Mouse (Mus musculus) heart, embryonic 15.5 days (tissue): ENCODE measurements around the gene Clasrp. TPM values are rescaled to one million over a fixed set of nuclear protein-coding genes. Genes with fewer than 3 reads are reported as not detected.

Source experiments
- ATAC-seq: fragments of 200-750 bp; cut with Nextera tagmentation; replicated peaks from 2 replicates; pipeline ENCODE4 v1.8.0; 2017; ENCODE audit warnings: low read depth, moderate TSS enrichment; ENCODE audit not compliant: insufficient number of reproducible peaks, insufficient read depth, low FRiP score
- H3K27ac ChIP-seq: fragments of 300-500 bp; sonication (generic); 2 replicates; pipeline ENCODE4 v1.5.1; 2015; ENCODE audit warnings: mild to moderate bottlenecking, inconsistent platforms
- H3K27me3 ChIP-seq: fragments of 300-500 bp; sonication (generic); 2 replicates; pipeline ENCODE4 v1.6.1; 2015; ENCODE audit warnings: inconsistent platforms
- H3K36me3 ChIP-seq: fragments of 300-500 bp; sonication (generic); 2 replicates; pipeline ENCODE4 v1.6.1; 2015; ENCODE audit warnings: mild to moderate bottlenecking, inconsistent platforms
- H3K4me1 ChIP-seq: fragments of 300-500 bp; sonication (generic); replicated peaks from 2 replicates; pipeline ENCODE4 v1.6.1; 2015; ENCODE audit warnings: inconsistent platforms
- H3K4me2 ChIP-seq: fragments of 300-500 bp; sonication (generic); 2 replicates; pipeline ENCODE4 v1.6.1; 2015; ENCODE audit warnings: inconsistent platforms, mild to moderate bottlenecking, moderate library complexity
- H3K4me3 ChIP-seq: fragments of 300-500 bp; sonication (generic); 2 replicates; pipeline ENCODE4 v1.5.1; 2015; ENCODE audit warnings: mild to moderate bottlenecking, inconsistent platforms
- H3K9ac ChIP-seq: fragments of 300-500 bp; sonication (generic); 2 replicates; pipeline ENCODE4 v1.6.1; 2015; ENCODE audit warnings: mild to moderate bottlenecking, inconsistent platforms
- H3K9me3 ChIP-seq: fragments of 300-500 bp; sonication (generic); replicated peaks from 2 replicates; pipeline ENCODE4 v1.6.1; 2016; ENCODE audit warnings: inconsistent platforms
- WGBS: fragments of 180-500 bp; shearing (Covaris S2); methylation state at CpG from one replicate; pipeline ENCODE4 v1.1.7; 2015; ENCODE audit warnings: mixed read lengths; 5-methylcytosine and 5-hydroxymethylcytosine counted together
- polyA plus RNA-seq: library from polyadenylated mRNA; unstranded; fragments of >200 nt; fragmentation: Nextera tagmentation; extraction: Ambion mirVana; gene quantifications from 2 replicates; pipeline ENCODE4 v1.2.1, GENCODE M21; 2015

Gene Clasrp
- polyA plus RNA-seq, 1 experiment from 2014 or later, result 28.5 TPM

DNA sequence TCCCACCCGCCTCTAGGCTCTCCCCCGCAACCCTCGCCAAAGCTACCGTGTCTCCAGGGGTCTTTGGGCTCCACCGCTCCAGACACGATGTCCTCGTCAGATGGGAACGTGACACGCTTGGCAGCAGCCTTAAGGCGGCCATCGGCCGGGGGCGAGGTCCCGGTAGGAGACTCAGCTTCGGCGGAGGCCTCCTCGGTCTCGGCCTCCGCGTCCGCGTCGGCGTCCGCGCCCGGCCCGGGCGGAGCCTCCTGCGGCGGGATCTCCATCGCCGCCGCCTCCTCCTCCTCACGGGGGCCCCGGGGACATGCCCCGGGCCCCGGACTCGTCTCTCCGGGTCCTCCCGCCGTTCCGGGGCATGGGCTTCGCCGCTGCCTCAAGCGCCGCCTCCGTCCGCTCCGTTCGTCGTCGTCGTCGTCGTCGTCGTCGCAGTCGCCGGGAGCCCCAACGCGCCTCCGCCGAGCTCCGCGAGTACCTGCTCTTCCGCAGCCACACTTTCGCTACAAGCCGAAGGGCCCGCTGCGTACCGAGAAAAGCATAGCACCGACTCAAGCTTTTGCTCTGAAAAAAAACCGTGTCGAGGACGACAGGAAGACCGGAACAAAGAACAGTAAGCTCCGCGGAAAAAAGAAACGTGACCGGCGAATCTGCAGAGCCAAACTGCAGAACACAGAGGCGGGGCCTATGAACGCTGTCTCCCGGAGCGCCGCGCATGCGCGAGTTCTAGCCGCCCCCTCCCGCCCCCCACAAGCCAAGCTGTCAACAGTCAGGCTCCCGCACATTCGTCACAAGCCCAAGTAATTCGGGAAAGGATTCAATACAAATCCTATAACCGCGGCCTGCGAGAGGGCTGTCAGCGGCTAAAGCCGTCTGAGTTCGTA is 42.3 kb downstream of the Clasrp start:
- peak; percentile 88 for ATAC-seq
- Histone ChIP-seq H3K27ac (peak overlapping the region; percentile 90), H3K4me3 (peak overlapping the region; percentile 80), H3K27me3 (no peaks in the 10 kb centered on the region), H3K4me1 (peaks cover 52% of the 10 kb centered on the region), H3K9me3 (no peaks in the 10 kb centered on the region; the same call in 1 of the 2 replicates), H3K36me3 (peaks cover 24% of the 10 kb centered on the region), H3K9ac (peak overlapping the region; percentile 84), H3K4me2 (peak overlapping the region; percentile 94)
- WGBS, result under 1% methylated on average over 102 of the region's 102 CpGs

DNA sequence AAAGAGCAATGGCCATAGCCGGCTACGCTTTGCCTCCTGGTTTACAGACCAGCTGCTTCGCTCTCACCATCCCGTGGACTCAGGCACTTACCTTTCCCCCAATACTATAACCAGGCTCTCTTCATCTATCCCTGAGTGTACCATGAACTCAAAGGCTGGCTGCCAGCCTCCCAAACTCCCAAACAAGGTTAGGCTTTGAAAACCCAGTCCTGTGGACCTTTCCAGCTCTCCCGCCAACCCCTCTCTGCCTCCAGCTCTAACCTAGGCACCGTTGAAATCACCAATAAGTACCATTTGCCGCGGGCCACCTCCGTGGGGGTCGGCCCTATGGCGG is 42.9 kb downstream of the Clasrp start:
- Histone ChIP-seq H3K9me3 (no peaks in the 10 kb centered on the region; the same call in 1 of the 2 replicates), H3K36me3 (peaks cover 19% of the 10 kb centered on the region), H3K4me2 (peak overlapping the region; percentile 94), H3K4me3 (peak overlapping the region; percentile 80), H3K9ac (peak overlapping the region; percentile 84), H3K27ac (peak overlapping the region; percentile 90), H3K27me3 (no peaks in the 10 kb centered on the region), H3K4me1 (peaks cover 58% of the 10 kb centered on the region)
- no peak for ATAC-seq
- WGBS, result under 1% methylated on average over 11 of the region's 11 CpGs

DNA sequence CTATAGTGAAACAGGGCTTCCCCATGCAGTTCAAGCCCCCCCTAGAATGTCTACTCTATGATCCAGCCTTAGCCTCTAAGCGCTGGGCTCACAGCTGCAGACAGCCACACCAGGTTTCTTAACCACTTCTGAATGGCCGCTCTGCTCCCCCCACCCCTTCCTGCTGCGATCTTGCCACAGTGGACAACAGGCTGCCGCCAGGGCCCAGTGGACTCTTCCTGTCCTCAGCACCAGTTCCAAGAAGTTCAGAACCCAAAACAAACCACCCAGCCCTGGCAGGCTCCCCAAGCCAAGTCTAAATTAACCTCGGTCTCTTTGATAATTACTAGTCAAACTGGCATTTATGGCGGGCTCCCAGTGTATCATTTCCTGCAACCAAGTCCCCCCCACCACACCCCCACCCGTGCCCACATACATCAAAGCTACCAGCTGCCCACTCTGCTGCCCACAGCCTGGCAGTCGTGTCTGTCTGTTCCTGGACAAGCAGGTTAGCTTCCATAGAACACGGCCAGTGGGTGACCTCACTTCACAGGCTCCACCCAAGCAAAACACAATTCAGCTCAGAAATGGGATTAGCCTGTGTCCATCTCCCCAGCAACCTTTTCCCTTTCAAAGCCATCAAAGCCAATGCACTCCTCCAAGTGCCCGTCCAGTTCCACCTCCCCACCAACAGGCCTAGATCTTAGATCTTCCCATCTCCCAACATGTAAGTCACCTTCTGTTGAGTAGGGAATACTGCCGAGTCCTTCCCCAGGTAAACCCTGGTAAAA is 43.6 kb downstream of the Clasrp start:
- 19% methylated on average over 11 of the region's 11 CpGs for WGBS
- Histone ChIP-seq H3K27me3 (no peaks in the 10 kb centered on the region), H3K9me3 (no peaks in the 10 kb centered on the region; the same call in 1 of the 2 replicates), H3K4me2 (peak overlapping the region; percentile 94), H3K27ac (peak overlapping the region; percentile 90), H3K36me3 (peaks cover 19% of the 10 kb centered on the region), H3K4me1 (peaks cover 61% of the 10 kb centered on the region), H3K9ac (peak overlapping the region; percentile 84), H3K4me3 (peak overlapping the region; percentile 80)
- ATAC-seq, result no peak

DNA sequence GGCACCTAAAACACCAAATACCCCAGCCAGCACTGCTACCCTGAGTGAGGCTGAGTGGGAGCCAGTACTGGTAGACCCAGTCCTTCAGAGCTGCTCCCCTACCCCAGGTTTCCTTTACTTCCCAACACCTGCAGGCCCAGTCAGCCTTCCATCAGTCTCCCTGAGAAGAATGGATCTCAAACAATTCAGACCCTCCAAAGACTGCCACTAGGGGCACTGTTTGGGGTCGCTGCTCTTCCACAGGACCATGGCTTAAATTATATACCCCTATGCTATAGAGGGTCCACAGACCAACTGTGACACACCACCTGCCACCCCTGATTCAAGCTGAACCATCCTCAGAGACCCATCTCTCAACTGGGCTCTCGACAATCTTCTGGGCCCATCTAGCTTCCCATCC is 45.3 kb downstream of the Clasrp start:
- ATAC-seq, result no peak
- Histone ChIP-seq H3K4me2 (no peak overlapping the region), H3K27ac (no peak overlapping the region), H3K9me3 (no peaks in the 10 kb centered on the region), H3K27me3 (no peaks in the 10 kb centered on the region), H3K36me3 (peaks cover 3% of the 10 kb centered on the region; the same call in 1 of the 2 replicates), H3K9ac (no peak overlapping the region), H3K4me3 (no peak overlapping the region), H3K4me1 (peaks cover 65% of the 10 kb centered on the region)
- 40% methylated on average over 2 of the region's 2 CpGs for WGBS

DNA sequence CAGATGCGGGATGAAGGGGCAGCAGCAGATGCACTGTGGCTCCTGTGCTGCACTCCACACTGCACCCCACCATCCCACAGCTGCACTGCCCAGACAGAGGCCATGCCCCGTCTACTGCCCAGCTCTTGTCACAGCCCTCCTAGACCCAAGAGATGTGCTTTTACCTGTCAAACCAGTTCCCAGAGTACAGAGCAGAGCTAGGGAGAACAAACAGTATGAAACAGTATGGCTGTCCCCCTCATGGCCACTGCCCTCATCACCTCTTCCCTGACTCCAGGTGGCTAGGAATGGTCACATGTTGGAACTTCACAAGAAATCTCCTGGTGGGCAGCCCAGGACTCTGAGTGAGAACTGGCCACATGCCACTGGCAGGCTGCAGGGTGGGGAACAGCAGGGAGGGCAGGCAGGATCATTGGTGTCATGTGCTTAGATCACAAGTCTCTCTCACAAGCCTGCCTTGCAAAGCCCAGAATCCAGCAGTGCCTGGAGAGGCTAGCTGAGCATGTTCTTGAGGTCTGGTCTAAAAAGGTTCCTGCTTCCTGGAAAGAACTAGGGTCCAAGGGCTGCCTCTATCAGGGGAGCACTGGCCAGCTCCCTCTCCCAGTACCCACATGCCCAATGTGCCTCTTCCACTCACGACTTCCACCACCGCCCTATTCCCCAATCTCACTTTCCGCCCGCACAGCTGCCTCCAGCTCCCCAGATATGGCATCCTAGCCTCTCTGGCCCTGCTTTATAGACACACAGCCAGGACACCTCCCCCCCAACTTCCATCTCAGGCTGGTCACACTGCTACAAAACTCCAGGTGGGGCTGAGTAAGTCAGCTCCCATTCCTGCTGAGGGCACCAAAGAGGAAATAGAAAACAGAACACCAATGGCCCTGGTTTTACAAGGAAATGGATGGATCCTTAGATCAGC is 46.0 kb downstream of the Clasrp start:
- no peak overlapping the region for H3K4me2 ChIP-seq
- H3K9me3 ChIP-seq, result no peaks in the 10 kb centered on the region
- H3K9ac ChIP-seq, result no peak overlapping the region
- ATAC-seq, result no peak
- no peak overlapping the region for H3K4me3 ChIP-seq
- H3K27me3 ChIP-seq, result no peaks in the 10 kb centered on the region
- WGBS, result 85% methylated on average over 6 of the region's 6 CpGs
- 0 out of 2 replicates have a peak overlapping the region, but pooled peaks have one; percentile 30 for H3K27ac ChIP-seq
- no peaks in the 10 kb centered on the region; the same call in 1 of the 2 replicates for H3K36me3 ChIP-seq
- H3K4me1 ChIP-seq, result peaks cover 58% of the 10 kb centered on the region

DNA sequence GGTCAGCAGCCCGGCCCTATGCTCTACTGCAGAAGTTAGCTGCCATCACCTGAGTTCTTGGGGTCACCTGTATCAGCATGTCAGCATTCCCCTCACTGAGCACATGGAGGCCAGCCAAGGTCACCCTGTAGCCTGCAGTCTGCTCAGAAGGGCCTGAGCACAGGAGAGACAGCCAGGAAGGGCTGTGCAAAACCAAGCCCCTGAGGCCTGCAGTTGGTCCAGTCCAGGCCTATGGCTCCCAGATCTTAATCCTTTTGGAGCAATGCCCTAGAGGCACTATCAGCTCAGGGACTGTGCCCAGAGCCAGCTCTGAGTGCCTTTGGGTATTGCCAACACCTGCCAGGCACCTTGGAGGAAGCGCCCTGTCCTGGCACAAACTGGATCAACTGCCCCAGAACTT is 47.2 kb downstream of the Clasrp start:
- no peaks in the 10 kb centered on the region for H3K9me3 ChIP-seq
- H3K9ac ChIP-seq, result no peak overlapping the region
- H3K4me1 ChIP-seq, result peaks cover 59% of the 10 kb centered on the region
- H3K36me3 ChIP-seq, result no peaks in the 10 kb centered on the region; the same call in 1 of the 2 replicates
- ATAC-seq, result no peak
- H3K4me3 ChIP-seq, result no peak overlapping the region
- WGBS, result 73% methylated on average over 2 of the region's 2 CpGs
- H3K27me3 ChIP-seq, result no peaks in the 10 kb centered on the region
- H3K27ac ChIP-seq, result peak overlapping the region; percentile 53
- no peak overlapping the region for H3K4me2 ChIP-seq

DNA sequence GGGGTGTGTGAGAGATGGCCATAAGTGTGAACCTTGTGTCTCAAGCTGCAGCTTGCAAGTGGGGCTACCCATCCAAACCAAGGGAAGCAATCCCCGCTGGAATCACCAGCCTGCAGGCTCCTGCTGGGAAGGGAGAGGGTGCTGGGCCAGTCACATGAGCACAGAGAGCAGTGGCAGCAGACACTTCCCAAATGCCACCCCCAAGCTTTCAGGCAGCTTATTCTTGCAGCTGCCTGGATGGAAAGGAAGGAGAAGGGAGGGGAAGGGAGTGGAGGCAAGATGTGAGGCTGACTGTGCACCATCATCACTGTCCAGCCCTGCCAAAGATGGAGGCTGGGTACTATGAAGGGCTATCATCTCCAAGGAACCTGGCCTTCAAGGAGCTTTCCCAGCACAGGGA is 50.1 kb downstream of the Clasrp start:
- no peak overlapping the region for H3K9ac ChIP-seq
- no peaks in the 10 kb centered on the region for H3K9me3 ChIP-seq
- H3K27me3 ChIP-seq, result no peaks in the 10 kb centered on the region
- 90% methylated on average over 1 of the region's 1 CpGs for WGBS
- ATAC-seq, result no peak
- no peak overlapping the region for H3K4me3 ChIP-seq
- H3K4me2 ChIP-seq, result no peak overlapping the region
- H3K27ac ChIP-seq, result no peak overlapping the region
- peaks cover 39% of the 10 kb centered on the region for H3K4me1 ChIP-seq
- no peaks in the 10 kb centered on the region; the same call in 1 of the 2 replicates for H3K36me3 ChIP-seq

DNA sequence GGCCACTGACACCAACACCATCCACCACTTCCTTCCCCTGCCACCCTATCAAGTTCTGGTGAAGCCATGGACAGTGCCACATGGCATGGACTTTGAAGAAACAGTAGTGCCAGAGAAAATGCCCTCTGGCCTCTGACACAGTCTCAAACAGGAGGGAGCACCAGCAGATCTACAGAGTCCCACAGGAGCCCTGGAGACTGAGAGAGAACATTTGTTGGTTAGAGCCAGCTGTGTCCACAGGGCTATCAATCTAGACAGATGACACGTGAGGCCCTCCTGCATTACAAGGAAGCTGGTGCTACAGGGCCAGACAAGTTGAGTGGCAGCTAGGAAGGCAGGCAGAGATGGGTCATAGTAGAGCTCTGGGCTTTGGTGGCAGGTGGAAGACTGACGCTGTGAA is 51.8 kb downstream of the Clasrp start:
- Histone ChIP-seq H3K36me3 (no peaks in the 10 kb centered on the region; the same call in 1 of the 2 replicates), H3K27ac (no peak overlapping the region), H3K4me1 (peaks cover 22% of the 10 kb centered on the region), H3K4me2 (no peak overlapping the region), H3K9ac (no peak overlapping the region), H3K4me3 (no peak overlapping the region), H3K9me3 (no peaks in the 10 kb centered on the region), H3K27me3 (no peaks in the 10 kb centered on the region)
- WGBS, result 38% methylated on average over 2 of the region's 2 CpGs
- no peak for ATAC-seq

DNA sequence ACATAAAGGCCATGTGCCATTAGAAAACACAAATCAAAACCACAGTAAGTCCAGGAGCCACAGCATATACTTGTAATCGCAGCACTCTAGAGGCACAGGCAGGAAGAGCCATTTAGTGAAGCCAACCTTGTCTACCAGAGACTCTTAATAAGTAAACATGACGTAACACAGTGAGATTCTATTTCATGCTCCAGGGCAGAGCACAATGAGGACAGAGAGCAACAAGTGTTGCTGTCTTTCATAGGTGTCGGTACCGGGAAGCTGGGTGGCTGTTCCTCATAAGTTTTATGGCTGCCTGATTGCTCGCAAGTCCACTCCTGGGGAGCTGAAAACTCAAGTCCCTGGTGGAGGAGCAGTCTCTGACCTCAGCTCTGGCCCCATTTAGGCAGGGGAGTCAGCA is 52.7 kb downstream of the Clasrp start:
- WGBS, result 84% methylated on average over 5 of the region's 5 CpGs
- no peak overlapping the region for H3K27ac ChIP-seq
- peaks cover 15% of the 10 kb centered on the region for H3K4me1 ChIP-seq
- H3K9ac ChIP-seq, result no peak overlapping the region
- no peaks in the 10 kb centered on the region for H3K27me3 ChIP-seq
- H3K36me3 ChIP-seq, result no peaks in the 10 kb centered on the region; the same call in 1 of the 2 replicates
- no peak for ATAC-seq
- no peaks in the 10 kb centered on the region for H3K9me3 ChIP-seq
- no peak overlapping the region for H3K4me2 ChIP-seq
- no peak overlapping the region for H3K4me3 ChIP-seq

DNA sequence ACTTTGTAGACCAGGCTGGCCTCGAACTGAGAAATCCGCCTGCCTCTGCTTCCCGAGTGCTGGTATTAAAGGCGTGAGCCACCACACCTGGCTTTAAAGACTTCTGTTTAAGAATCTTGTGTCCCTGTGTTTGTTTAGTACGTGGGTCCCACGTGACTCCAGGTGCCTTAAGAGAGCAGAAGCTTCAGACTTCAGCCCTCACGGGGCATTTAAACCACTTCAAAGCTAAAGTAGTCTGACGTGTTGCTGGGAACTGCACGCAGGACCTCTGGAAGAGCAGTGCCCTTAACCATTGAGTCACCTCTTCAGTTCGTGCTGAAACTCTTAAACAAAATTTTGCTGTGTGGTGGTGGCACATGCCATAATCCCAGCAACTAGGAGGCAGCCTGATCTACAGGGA is 54.9 kb downstream of the Clasrp start:
- no peak overlapping the region for H3K4me2 ChIP-seq
- no peak overlapping the region for H3K4me3 ChIP-seq
- H3K4me1 ChIP-seq, result peaks cover 22% of the 10 kb centered on the region
- no peak overlapping the region for H3K27ac ChIP-seq
- no peaks in the 10 kb centered on the region for H3K9me3 ChIP-seq
- H3K9ac ChIP-seq, result no peak overlapping the region
- H3K36me3 ChIP-seq, result no peaks in the 10 kb centered on the region; the same call in 1 of the 2 replicates
- WGBS, result 78% methylated on average over 10 of the region's 10 CpGs
- no peak for ATAC-seq
- H3K27me3 ChIP-seq, result no peaks in the 10 kb centered on the region
